ENCODE assay signal across 8 mouse cellular contexts in genomic region chr6:88724313-88725195, GRCm38 (mm10). TPM values are rescaled to one million over a fixed set of nuclear protein-coding genes. Genes with fewer than 3 reads are reported as not detected.
DNase-seq lines count a peak whose midpoint lies in the region; ATAC-seq lines count a peak whose summit lies in the region.

Mgll (plus strand) TSS chr6:88724412.

- H3K27me3 ChIP-seq in hindbrain, embryonic 13.5 days, result peaks cover 49% of the 10 kb centered on the region
- H3K27me3 ChIP-seq in lung, embryonic 16.5 days (ENCODE audit: control insufficient read depth, insufficient read depth, low read depth, low read length), result no peaks in the 10 kb centered on the region; the same call in 1 of the 2 replicates

- H3K4me2 ChIP-seq in hindbrain, embryonic 13.5 days, result peak within 1 kb of the TSS; percentile 92
- H3K4me2 ChIP-seq in lung, embryonic 16.5 days (ENCODE audit: low read depth, low read length), result peak within 1 kb of the TSS; percentile 97

- H3K4me3 ChIP-seq in hindbrain, embryonic 13.5 days, result peak within 1 kb of the TSS; percentile 63
- peak within 1 kb of the TSS; percentile 79 for H3K4me3 ChIP-seq in lung, embryonic 16.5 days (ENCODE audit: low read length)

- H3K4me1 ChIP-seq in hindbrain, embryonic 13.5 days (replicated peaks), result peaks cover 28% of the 10 kb centered on the region
- H3K4me1 ChIP-seq in lung, embryonic 16.5 days (replicated peaks; ENCODE audit: control insufficient read depth, insufficient read depth, low read length), result peaks cover 23% of the 10 kb centered on the region

- peak within 1 kb of the TSS; percentile 72 for H3K27ac ChIP-seq in hindbrain, embryonic 13.5 days
- H3K27ac ChIP-seq in lung, embryonic 16.5 days (ENCODE audit: low read length), result peak within 1 kb of the TSS; percentile 79

- DNase-seq in cerebellum, postnatal 36 days, result peak; percentile 74 to 75
- peak; percentile 77 to 84 for DNase-seq in frontal cortex, postnatal 36 days (ENCODE audit: low spot score in 2 of 2)
- peak; percentile 82 to 83 for DNase-seq in layer of hippocampus, postnatal 10 days (ENCODE audit: low spot score in 2 of 2)
- DNase-seq in retina, postnatal 1 day, result peak; percentile 88
- peak; percentile 81 for DNase-seq in thymus, postnatal 4 days

- peak; percentile 78 for ATAC-seq in activated CD4-positive, CD25-positive, alpha-beta regulatory T cell, adult 4 months
- peak; percentile 92 for ATAC-seq in hindbrain, embryonic 13.5 days (ENCODE audit: low FRiP score)
- peak; percentile 89 for ATAC-seq in lung, embryonic 16.5 days (ENCODE audit: low read depth)

- no peaks in the 10 kb centered on the region for H3K9me3 ChIP-seq in hindbrain, embryonic 13.5 days
- H3K9me3 ChIP-seq in lung, embryonic 16.5 days (ENCODE audit: control insufficient read depth, low read length), result no peaks in the 10 kb centered on the region

- peak within 1 kb of the TSS; percentile 78 for H3K9ac ChIP-seq in hindbrain, embryonic 13.5 days
- H3K9ac ChIP-seq in lung, embryonic 16.5 days (ENCODE audit: low read length), result peak within 1 kb of the TSS; percentile 85

- WGBS in hindbrain, embryonic 13.5 days, result under 1% methylated on average over 91 of the region's 105 CpGs
- WGBS in lung, embryonic 16.5 days, result under 1% methylated on average over 100 of the region's 105 CpGs

- no peaks in the 10 kb centered on the region for H3K36me3 ChIP-seq in hindbrain, embryonic 13.5 days
- peaks cover 2% of the 10 kb centered on the region; the same call in 1 of the 2 replicates for H3K36me3 ChIP-seq in lung, embryonic 16.5 days (ENCODE audit: control insufficient read depth, insufficient read depth, low read length)

RNA-seq across cellular contexts. Expression of gene Mgll, which starts in this region (rescaled TPM):
- polyA plus RNA-seq in activated CD4-positive, CD25-positive, alpha-beta regulatory T cell, adult 4 months (2017; shearing (Covaris generic)), result under 1 TPM; 0.53 to 0.75 TPM
- polyA plus RNA-seq in hindbrain, embryonic 13.5 days (2015; fragmentation: Nextera tagmentation; extraction: Ambion mirVana), result 19.7 and 21.3 TPM in 2 replicates
- total RNA-seq in layer of hippocampus, postnatal 10 days (2021), result 100 to 1,000 TPM; 120 to 129 TPM
- polyA plus RNA-seq in lung, embryonic 16.5 days (2015; fragmentation: Nextera tagmentation; extraction: Ambion mirVana), result 73.2 and 79.8 TPM in 2 replicates

Comparison
In these comparisons a context has a peak if more than half of its experiments do, and no peak if none do; other contexts are left out.
1. Peak in every context shown above with its lines: DNase-seq, ATAC-seq, H3K4me3 ChIP-seq and H3K27ac ChIP-seq.
2. RNA of gene Mgll (polyA plus RNA-seq): 73.2 to 79.8 TPM in lung, embryonic 16.5 days and 19.7 to 21.3 TPM in hindbrain, embryonic 13.5 days; 0.53 to 0.75 TPM in activated CD4-positive, CD25-positive, alpha-beta regulatory T cell, adult 4 months; every median in the first group is over 10 times any median in the second.
3. Peak in ATAC-seq in activated CD4-positive, CD25-positive, alpha-beta regulatory T cell, adult 4 months; RNA of the gene not detected or under 1 TPM.